Mouse (Mus musculus): ENCODE measurements around the gene C730034F03Rik. TPM values are rescaled to one million over a fixed set of nuclear protein-coding genes. Genes with fewer than 3 reads are reported as not detected.

The C730034F03Rik gene
- polyA plus RNA-seq, 1 experiment from 2014 or later, result 3.1 TPM

GRCm38 (mm10) chr15:89475293-89475600 is 45.9 kb downstream of the C730034F03Rik start:
- Histone ChIP-seq H3K9ac (ENCODE audit: low read length) (peak overlapping the region; percentile 81; the same call in 1 of the 2 replicates), H3K4me1 (ENCODE audit: control insufficient read depth in 2 of 2, insufficient read depth in 2 of 2, low read length in 2 of 2) (peaks cover 6 to 17% of the 10 kb centered on the region in 2 experiments; a peak in 3 of 4 replicates), H3K27me3 (ENCODE audit: control insufficient read depth, insufficient read depth, low read length) (no peaks in the 10 kb centered on the region), H3K36me3 (ENCODE audit: control insufficient read depth, insufficient read depth, low read length) (no peaks in the 10 kb centered on the region), H3K27ac (replicated peaks in 1 of 2; ENCODE audit: control insufficient read depth in 1 of 2, insufficient read depth in 1 of 2, low read depth in 2 of 2, low read length in 2 of 2) (0 out of 4 replicates have a peak overlapping the region, but pooled peaks of 1 of the 2 experiments have one; percentile 81), H3K4me3 (ENCODE audit: control insufficient read depth in 1 of 2, insufficient read depth in 1 of 2, low read depth in 1 of 2, low read length in 2 of 2) (peak overlapping the region; percentile 62 to 84), H3K4me2 (ENCODE audit: low read length) (peak overlapping the region; percentile 94), H3K9me3 (ENCODE audit: control insufficient read depth, low read length) (no peaks in the 10 kb centered on the region)
- ATAC-seq (ENCODE audit: insufficient number of reproducible peaks, insufficient read depth, low FRiP score, low read depth), result no peak
- WGBS, result 88% methylated on average over 7 of the region's 7 CpGs

GRCm38 (mm10) chr15:89475611-89476474 is 46.5 kb downstream of the C730034F03Rik start:
- Histone ChIP-seq H3K36me3 (ENCODE audit: control insufficient read depth, insufficient read depth, low read length) (no peaks in the 10 kb centered on the region), H3K27me3 (ENCODE audit: control insufficient read depth, insufficient read depth, low read length) (no peaks in the 10 kb centered on the region), H3K4me3 (ENCODE audit: control insufficient read depth in 1 of 2, insufficient read depth in 1 of 2, low read depth in 1 of 2, low read length in 2 of 2) (peak overlapping the region; percentile 62 to 84), H3K9me3 (ENCODE audit: control insufficient read depth, low read length) (no peaks in the 10 kb centered on the region), H3K4me1 (ENCODE audit: control insufficient read depth in 2 of 2, insufficient read depth in 2 of 2, low read length in 2 of 2) (peaks cover 8 to 22% of the 10 kb centered on the region in 2 experiments; a peak in 3 of 4 replicates), H3K4me2 (ENCODE audit: low read length) (peak overlapping the region; percentile 94), H3K9ac (ENCODE audit: low read length) (peak overlapping the region; percentile 81), H3K27ac (replicated peaks in 1 of 2; ENCODE audit: control insufficient read depth in 1 of 2, insufficient read depth in 1 of 2, low read depth in 2 of 2, low read length in 2 of 2) (peak overlapping the region; percentile 66 to 81)
- ATAC-seq (ENCODE audit: insufficient number of reproducible peaks, insufficient read depth, low FRiP score, low read depth), result peak; percentile 96
- WGBS, result 7% methylated on average over 44 of the region's 44 CpGs

- peaks cover 9 to 26% of the 10 kb centered on the region in 2 experiments; a peak in 3 of 4 replicates for H3K4me1 ChIP-seq (ENCODE audit: control insufficient read depth in 2 of 2, insufficient read depth in 2 of 2, low read length in 2 of 2)
- peak overlapping the region; percentile 62 to 84 for H3K4me3 ChIP-seq (ENCODE audit: control insufficient read depth in 1 of 2, insufficient read depth in 1 of 2, low read depth in 1 of 2, low read length in 2 of 2)
- ATAC-seq (ENCODE audit: insufficient number of reproducible peaks, insufficient read depth, low FRiP score, low read depth), result no peak
- 6% methylated on average over 5 of the region's 5 CpGs for WGBS
- peak overlapping the region; percentile 94 for H3K4me2 ChIP-seq (ENCODE audit: low read length)
- H3K36me3 ChIP-seq (ENCODE audit: control insufficient read depth, insufficient read depth, low read length), result no peaks in the 10 kb centered on the region
- H3K27me3 ChIP-seq (ENCODE audit: control insufficient read depth, insufficient read depth, low read length), result no peaks in the 10 kb centered on the region
- H3K9ac ChIP-seq (ENCODE audit: low read length), result peak overlapping the region; percentile 81
- H3K9me3 ChIP-seq (ENCODE audit: control insufficient read depth, low read length), result no peaks in the 10 kb centered on the region
- H3K27ac ChIP-seq (replicated peaks in 1 of 2; ENCODE audit: control insufficient read depth in 1 of 2, insufficient read depth in 1 of 2, low read depth in 2 of 2, low read length in 2 of 2), result peak overlapping the region; percentile 66 to 81
Measured at GRCm38 (mm10) chr15:89476475-89476815, 47.1 kb downstream of the C730034F03Rik start.

- Histone ChIP-seq H3K36me3 (ENCODE audit: control insufficient read depth, insufficient read depth, low read length) (no peaks in the 10 kb centered on the region), H3K9ac (ENCODE audit: low read length) (peak within 1 kb of the TSS; percentile 81), H3K4me3 (ENCODE audit: control insufficient read depth in 1 of 2, insufficient read depth in 1 of 2, low read depth in 1 of 2, low read length in 2 of 2) (peak within 1 kb of the TSS; percentile 62 to 84), H3K4me2 (ENCODE audit: low read length) (peak within 1 kb of the TSS; percentile 94), H3K9me3 (ENCODE audit: control insufficient read depth, low read length) (no peaks in the 10 kb centered on the region), H3K4me1 (ENCODE audit: control insufficient read depth in 2 of 2, insufficient read depth in 2 of 2, low read length in 2 of 2) (peaks cover 9 to 26% of the 10 kb centered on the region in 2 experiments; a peak in 3 of 4 replicates), H3K27ac (replicated peaks in 1 of 2; ENCODE audit: control insufficient read depth in 1 of 2, insufficient read depth in 1 of 2, low read depth in 2 of 2, low read length in 2 of 2) (peak within 1 kb of the TSS; percentile 66 to 81), H3K27me3 (ENCODE audit: control insufficient read depth, insufficient read depth, low read length) (no peaks in the 10 kb centered on the region)
- ATAC-seq (ENCODE audit: insufficient number of reproducible peaks, insufficient read depth, low FRiP score, low read depth), result no peak
- 26% methylated on average over 9 of the region's 9 CpGs for WGBS
Measured at GRCm38 (mm10) chr15:89477091-89477491, 47.7 kb downstream of the C730034F03Rik start, which contains the start of gene Arsa. Arsa (minus strand) TSS chr15:89477425.

GRCm38 (mm10) chr15:89477806-89478205 is 48.4 kb downstream of the C730034F03Rik start:
- no peak for ATAC-seq (ENCODE audit: insufficient number of reproducible peaks, insufficient read depth, low FRiP score, low read depth)
- H3K9me3 ChIP-seq (ENCODE audit: control insufficient read depth, low read length), result no peaks in the 10 kb centered on the region
- H3K36me3 ChIP-seq (ENCODE audit: control insufficient read depth, insufficient read depth, low read length), result no peaks in the 10 kb centered on the region
- WGBS, result 51% methylated on average over 8 of the region's 8 CpGs
- no peak overlapping the region for H3K9ac ChIP-seq (ENCODE audit: low read length)
- no peak overlapping the region for H3K4me3 ChIP-seq (ENCODE audit: control insufficient read depth in 1 of 2, insufficient read depth in 1 of 2, low read depth in 1 of 2, low read length in 2 of 2)
- no peaks in the 10 kb centered on the region for H3K27me3 ChIP-seq (ENCODE audit: control insufficient read depth, insufficient read depth, low read length)
- peaks cover 9 to 26% of the 10 kb centered on the region in 2 experiments; a peak in 3 of 4 replicates for H3K4me1 ChIP-seq (ENCODE audit: control insufficient read depth in 2 of 2, insufficient read depth in 2 of 2, low read length in 2 of 2)
- H3K4me2 ChIP-seq (ENCODE audit: low read length), result peak overlapping the region; percentile 13; the same call in 1 of the 2 replicates
- H3K27ac ChIP-seq (replicated peaks in 1 of 2; ENCODE audit: control insufficient read depth in 1 of 2, insufficient read depth in 1 of 2, low read depth in 2 of 2, low read length in 2 of 2), result no peak overlapping the region

GRCm38 (mm10) chr15:89478622-89479021 is 49.2 kb downstream of the C730034F03Rik start:
- Histone ChIP-seq H3K4me3 (ENCODE audit: control insufficient read depth in 1 of 2, insufficient read depth in 1 of 2, low read depth in 1 of 2, low read length in 2 of 2) (no peak overlapping the region), H3K4me1 (ENCODE audit: control insufficient read depth in 2 of 2, insufficient read depth in 2 of 2, low read length in 2 of 2) (peaks cover 9 to 26% of the 10 kb centered on the region in 2 experiments; a peak in 3 of 4 replicates), H3K27ac (replicated peaks in 1 of 2; ENCODE audit: control insufficient read depth in 1 of 2, insufficient read depth in 1 of 2, low read depth in 2 of 2, low read length in 2 of 2) (no peak overlapping the region), H3K9me3 (ENCODE audit: control insufficient read depth, low read length) (no peaks in the 10 kb centered on the region), H3K4me2 (ENCODE audit: low read length) (no peak overlapping the region), H3K27me3 (ENCODE audit: control insufficient read depth, insufficient read depth, low read length) (no peaks in the 10 kb centered on the region), H3K9ac (ENCODE audit: low read length) (no peak overlapping the region), H3K36me3 (ENCODE audit: control insufficient read depth, insufficient read depth, low read length) (no peaks in the 10 kb centered on the region)
- WGBS, result 80% methylated on average over 3 of the region's 3 CpGs
- no peak for ATAC-seq (ENCODE audit: insufficient number of reproducible peaks, insufficient read depth, low FRiP score, low read depth)

All from heart, embryonic 14.5 days (tissue).